Mouse (Mus musculus): ENCODE measurements around the gene Xrra1. TPM values are rescaled to one million over a fixed set of nuclear protein-coding genes. Genes with fewer than 3 reads are reported as not detected.
A peak's percentile ranks its signal among the peaks of the same experiment; 100 is the strongest.

Gene Xrra1
- polyA plus RNA-seq, 1 experiment from 2014 or later, result 1.1 TPM

GRCm38 (mm10) chr7:99833115-99833845 is 25.6 kb upstream of the Xrra1 start:
- Histone ChIP-seq H3K9me3 (ENCODE audit: low read length) (no peaks in the 10 kb centered on the region), H3K4me3 (ENCODE audit: low read depth, low read length) (no peak overlapping the region), H3K27ac (ENCODE audit: low read length) (no peak overlapping the region), H3K36me3 (ENCODE audit: insufficient read depth, low read length) (no peaks in the 10 kb centered on the region), H3K27me3 (replicated peaks; ENCODE audit: insufficient read depth, low read length) (no peaks in the 10 kb centered on the region), H3K9ac (replicated peaks; ENCODE audit: low read depth) (no peak overlapping the region), H3K4me2 (replicated peaks; ENCODE audit: low read depth, low read length) (no peak overlapping the region), H3K4me1 (ENCODE audit: insufficient read depth, low read depth, low read length) (no peaks in the 10 kb centered on the region; the same call in 1 of the 2 replicates)
- TF ChIP-seq EP300 (IDR thresholded peaks at IDR 0.05) (no peak), CTCF (IDR thresholded peaks at IDR 0.05) (no peak)
- no peak for DNase-seq (ENCODE audit: low spot score)
- no peak for ATAC-seq
- WGBS, result 70% methylated on average over 5 of the region's 5 CpGs

- Histone ChIP-seq H3K4me2 (replicated peaks; ENCODE audit: low read depth, low read length) (no peak overlapping the region), H3K27me3 (replicated peaks; ENCODE audit: insufficient read depth, low read length) (no peaks in the 10 kb centered on the region), H3K27ac (ENCODE audit: low read length) (no peak overlapping the region), H3K4me3 (ENCODE audit: low read depth, low read length) (no peak overlapping the region), H3K36me3 (ENCODE audit: insufficient read depth, low read length) (no peaks in the 10 kb centered on the region), H3K9me3 (ENCODE audit: low read length) (no peaks in the 10 kb centered on the region), H3K9ac (replicated peaks; ENCODE audit: low read depth) (no peak overlapping the region), H3K4me1 (ENCODE audit: insufficient read depth, low read depth, low read length) (no peaks in the 10 kb centered on the region)
- ATAC-seq (no peak), DNase-seq (ENCODE audit: low spot score) (no peak)
- 82% methylated on average over 2 of the region's 2 CpGs for WGBS
- TF ChIP-seq EP300 (IDR thresholded peaks at IDR 0.05) (no peak), CTCF (IDR thresholded peaks at IDR 0.05) (no peak)
These were observed 25.1 kb upstream of the Xrra1 start for GRCm38 (mm10) chr7:99833846-99834222.

GRCm38 (mm10) chr7:99834314-99834853 is 24.5 kb upstream of the Xrra1 start:
- TF ChIP-seq CTCF (IDR thresholded peaks at IDR 0.05), result no peak
- TF ChIP-seq EP300 (IDR thresholded peaks at IDR 0.05), result no peak
- no peak overlapping the region for H3K27ac ChIP-seq (ENCODE audit: low read length)
- 80% methylated on average over 5 of the region's 5 CpGs for WGBS
- no peaks in the 10 kb centered on the region for H3K4me1 ChIP-seq (ENCODE audit: insufficient read depth, low read depth, low read length)
- no peaks in the 10 kb centered on the region for H3K9me3 ChIP-seq (ENCODE audit: low read length)
- no peak overlapping the region for H3K4me2 ChIP-seq (replicated peaks; ENCODE audit: low read depth, low read length)
- no peak overlapping the region for H3K4me3 ChIP-seq (ENCODE audit: low read depth, low read length)
- H3K9ac ChIP-seq (replicated peaks; ENCODE audit: low read depth), result no peak overlapping the region
- DNase-seq (ENCODE audit: low spot score) (no peak), ATAC-seq (no peak)
- H3K27me3 ChIP-seq (replicated peaks; ENCODE audit: insufficient read depth, low read length), result no peaks in the 10 kb centered on the region
- no peaks in the 10 kb centered on the region for H3K36me3 ChIP-seq (ENCODE audit: insufficient read depth, low read length)

GRCm38 (mm10) chr7:99836781-99837180 is 22.1 kb upstream of the Xrra1 start:
- Histone ChIP-seq H3K9ac (replicated peaks; ENCODE audit: low read depth) (no peak overlapping the region), H3K4me1 (ENCODE audit: insufficient read depth, low read depth, low read length) (peaks cover 6% of the 10 kb centered on the region; the same call in 1 of the 2 replicates), H3K36me3 (ENCODE audit: insufficient read depth, low read length) (no peaks in the 10 kb centered on the region), H3K9me3 (ENCODE audit: low read length) (no peaks in the 10 kb centered on the region), H3K4me3 (ENCODE audit: low read depth, low read length) (no peak overlapping the region), H3K4me2 (replicated peaks; ENCODE audit: low read depth, low read length) (no peak overlapping the region), H3K27ac (ENCODE audit: low read length) (peak overlapping the region; percentile 57; the same call in 1 of the 2 replicates), H3K27me3 (replicated peaks; ENCODE audit: insufficient read depth, low read length) (no peaks in the 10 kb centered on the region)
- peak; percentile 92 for ATAC-seq
- no peak; the same call in 1 of the 2 replicates for TF ChIP-seq EP300 (IDR thresholded peaks at IDR 0.05)
- no peak for TF ChIP-seq CTCF (IDR thresholded peaks at IDR 0.05)
- 37% methylated on average over 4 of the region's 4 CpGs for WGBS
- DNase-seq (ENCODE audit: low spot score), result peak; percentile 82

GRCm38 (mm10) chr7:99837358-99838071 is 21.4 kb upstream of the Xrra1 start:
- H3K4me2 ChIP-seq (replicated peaks; ENCODE audit: low read depth, low read length), result no peak overlapping the region
- WGBS, result 45% methylated on average over 6 of the region's 6 CpGs
- no peak overlapping the region for H3K9ac ChIP-seq (replicated peaks; ENCODE audit: low read depth)

GRCm38 (mm10) chr7:99838241-99838640 is 20.7 kb upstream of the Xrra1 start:
- Histone ChIP-seq H3K4me2 (replicated peaks; ENCODE audit: low read depth, low read length) (no peak overlapping the region), H3K36me3 (ENCODE audit: insufficient read depth, low read length) (peaks cover 6% of the 10 kb centered on the region; the same call in 1 of the 2 replicates), H3K27me3 (replicated peaks; ENCODE audit: insufficient read depth, low read length) (no peaks in the 10 kb centered on the region), H3K4me1 (ENCODE audit: insufficient read depth, low read depth, low read length) (peaks cover 6% of the 10 kb centered on the region; the same call in 1 of the 2 replicates), H3K9me3 (ENCODE audit: low read length) (no peaks in the 10 kb centered on the region), H3K9ac (replicated peaks; ENCODE audit: low read depth) (no peak overlapping the region), H3K27ac (ENCODE audit: low read length) (peak overlapping the region; percentile 55), H3K4me3 (ENCODE audit: low read depth, low read length) (no peak overlapping the region)
- TF ChIP-seq CTCF (IDR thresholded peaks at IDR 0.05), result peak; percentile 32
- TF ChIP-seq EP300 (IDR thresholded peaks at IDR 0.05), result no peak
- DNase-seq (ENCODE audit: low spot score), result no peak
- 71% methylated on average over 3 of the region's 3 CpGs for WGBS
- no peak for ATAC-seq

More at GRCm38 (mm10) chr7:99837358-99838071, 21.4 kb upstream of the Xrra1 start:
- no peak overlapping the region for H3K4me3 ChIP-seq (ENCODE audit: low read depth, low read length)
- ATAC-seq (peak; percentile 88), DNase-seq (ENCODE audit: low spot score) (peak; percentile 91)
- H3K4me1 ChIP-seq (ENCODE audit: insufficient read depth, low read depth, low read length), result peaks cover 6% of the 10 kb centered on the region; the same call in 1 of the 2 replicates
- H3K27ac ChIP-seq (ENCODE audit: low read length), result peak overlapping the region; percentile 55
- H3K27me3 ChIP-seq (replicated peaks; ENCODE audit: insufficient read depth, low read length), result no peaks in the 10 kb centered on the region
- TF ChIP-seq EP300 (IDR thresholded peaks at IDR 0.05), result peak; percentile 90
- TF ChIP-seq CTCF (IDR thresholded peaks at IDR 0.05), result no peak
- no peaks in the 10 kb centered on the region for H3K9me3 ChIP-seq (ENCODE audit: low read length)
- no peaks in the 10 kb centered on the region for H3K36me3 ChIP-seq (ENCODE audit: insufficient read depth, low read length)
